Mouse (Mus musculus) lung, embryonic 14.5 days (tissue): ENCODE measurements at regions not wholly inside any gene's neighbourhood (a gene's known extent, or its start where the extent isn't known, plus 50 kb on each side); places are given as distances from the start of the nearest gene placed in this dataset.

Experiments used
- ATAC-seq: fragments of 200-750 bp; cut with Nextera tagmentation; 2 replicates; pipeline ENCODE4 v1.8.0; 2017; ENCODE audit warnings: mild to moderate bottlenecking, moderate TSS enrichment, moderate library complexity; ENCODE audit not compliant: insufficient read depth
- DNase-seq: peaks from one replicate; pipeline ENCODE4 v3.0.0-alpha.2; 2015
- H3K27ac ChIP-seq: fragments of 300-500 bp; sonication (generic); 2 replicates; pipeline ENCODE4 v1.5.1; 2014; ENCODE audit warnings: low read depth, mild to moderate bottlenecking, moderate library complexity
- H3K27me3 ChIP-seq: fragments of 300-500 bp; sonication (generic); 2 replicates; pipeline ENCODE4 v1.6.1; 2014; ENCODE audit warnings: low read length, control low read depth; ENCODE audit not compliant: insufficient read depth
- H3K36me3 ChIP-seq: fragments of 300-500 bp; sonication (generic); 2 replicates; pipeline ENCODE4 v1.6.1; 2014; ENCODE audit warnings: control low read depth; ENCODE audit not compliant: insufficient read depth
- H3K4me1 ChIP-seq: fragments of 300-500 bp; sonication (generic); 2 replicates; pipeline ENCODE4 v1.6.1; 2014; ENCODE audit warnings: antibody characterized with exemption, control low read depth; ENCODE audit not compliant: insufficient read depth
- H3K4me2 ChIP-seq: fragments of 300-500 bp; sonication (generic); 2 replicates; pipeline ENCODE4 v1.6.1; 2014; ENCODE audit warnings: mild to moderate bottlenecking
- H3K4me3 ChIP-seq: fragments of 300-500 bp; sonication (generic); 2 replicates; pipeline ENCODE4 v1.5.1; 2014; ENCODE audit warnings: low read depth, low read length
- H3K9ac ChIP-seq: fragments of 300-500 bp; sonication (generic); 2 replicates; pipeline ENCODE4 v1.6.1; 2014
- H3K9me3 ChIP-seq: fragments of 300-500 bp; sonication (generic); 2 replicates; pipeline ENCODE4 v1.6.1; 2016; ENCODE audit warnings: low read depth, low read length, control low read depth
- CTCF ChIP-seq: IDR thresholded peaks from 2 replicates; pipeline ENCODE4 v1.5.1; 2016; ENCODE audit warnings: antibody characterized with exemption, low read depth
- WGBS: fragments of 180-500 bp; shearing (Covaris S2); extraction: QIAGEN DNeasy Blood & Tissue Kit; methylation state at CpG from one replicate; pipeline ENCODE4 v1.1.7; 2014; 5-methylcytosine and 5-hydroxymethylcytosine counted together

GRCm38 (mm10) chr15:97578046-97578445 is 127.6 kb downstream of the Rpap3 start:
- Histone ChIP-seq H3K27ac (no peak overlapping the region), H3K4me3 (no peak overlapping the region), H3K36me3 (no peaks in the 10 kb centered on the region), H3K4me2 (no peak overlapping the region), H3K9me3 (no peaks in the 10 kb centered on the region), H3K9ac (no peak overlapping the region), H3K4me1 (0 out of 2 replicates have a peak, but pooled peaks cover 5% of the 10 kb centered on the region), H3K27me3 (no peaks in the 10 kb centered on the region)
- no peak for TF ChIP-seq CTCF
- ATAC-seq (no peak), DNase-seq (no peak)
- WGBS: 51% methylated on average over 3 of the region's 3 CpGs

- H3K4me2 ChIP-seq: no peak overlapping the region
- H3K4me1 ChIP-seq: 0 out of 2 replicates have a peak, but pooled peaks cover 11% of the 10 kb centered on the region
- H3K9ac ChIP-seq: no peak overlapping the region
- TF ChIP-seq CTCF: no peak
- no peak for DNase-seq
- H3K4me3 ChIP-seq: no peak overlapping the region
- H3K27ac ChIP-seq: no peak overlapping the region
- ATAC-seq: no peak
- no peaks in the 10 kb centered on the region for H3K9me3 ChIP-seq
- whole genome bisulfite sequencing: 67% methylated on average over 8 of the region's 8 CpGs
- H3K27me3 ChIP-seq: no peaks in the 10 kb centered on the region
- no peaks in the 10 kb centered on the region for H3K36me3 ChIP-seq
Measured at GRCm38 (mm10) chr15:97577196-97577595, 128.4 kb downstream of the Rpap3 start.

- WGBS: 20% methylated on average over 8 of the region's 8 CpGs
- no peak overlapping the region for H3K4me2 ChIP-seq
- H3K36me3 ChIP-seq: no peaks in the 10 kb centered on the region
- H3K9me3 ChIP-seq: no peaks in the 10 kb centered on the region
- H3K4me3 ChIP-seq: no peak overlapping the region
- H3K9ac ChIP-seq: no peak overlapping the region
- no peak overlapping the region for H3K27ac ChIP-seq
- no peak for TF ChIP-seq CTCF
- no peaks in the 10 kb centered on the region for H3K27me3 ChIP-seq
- no peak for ATAC-seq
- 0 out of 2 replicates have a peak, but pooled peaks cover 11% of the 10 kb centered on the region for H3K4me1 ChIP-seq
- DNase-seq: peak; percentile 49
Measured at GRCm38 (mm10) chr15:97572639-97573038, 133.0 kb downstream of the Rpap3 start.

- Histone ChIP-seq H3K36me3 (no peaks in the 10 kb centered on the region), H3K4me3 (no peak overlapping the region), H3K9me3 (no peaks in the 10 kb centered on the region), H3K4me2 (no peak overlapping the region), H3K9ac (no peak overlapping the region), H3K27me3 (no peaks in the 10 kb centered on the region), H3K4me1 (0 out of 2 replicates have a peak, but pooled peaks cover 11% of the 10 kb centered on the region), H3K27ac (no peak overlapping the region)
- DNase-seq (no peak), ATAC-seq (no peak)
- no peak for TF ChIP-seq CTCF
Measured at GRCm38 (mm10) chr15:97571885-97572284, 133.7 kb downstream of the Rpap3 start.

GRCm38 (mm10) chr15:97560096-97560495 is 145.5 kb downstream of the Rpap3 start:
- no peaks in the 10 kb centered on the region for H3K27me3 ChIP-seq
- H3K4me3 ChIP-seq: no peak overlapping the region
- WGBS: 93% methylated on average over 3 of the region's 3 CpGs

GRCm38 (mm10) chr15:97558725-97559124 is 146.9 kb downstream of the Rpap3 start:
- peaks cover 13% of the 10 kb centered on the region for H3K9me3 ChIP-seq
- H3K4me3 ChIP-seq: no peak overlapping the region
- DNase-seq: no peak
- 87% methylated on average over 7 of the region's 7 CpGs for WGBS
- H3K27ac ChIP-seq: no peak overlapping the region
- H3K9ac ChIP-seq: no peak overlapping the region
- TF ChIP-seq CTCF: no peak
- H3K27me3 ChIP-seq: no peaks in the 10 kb centered on the region
- no peak for ATAC-seq
- H3K36me3 ChIP-seq: no peaks in the 10 kb centered on the region
- H3K4me1 ChIP-seq: no peaks in the 10 kb centered on the region
- H3K4me2 ChIP-seq: no peak overlapping the region

More at GRCm38 (mm10) chr15:97560096-97560495, 145.5 kb downstream of the Rpap3 start:
- H3K9ac ChIP-seq: no peak overlapping the region
- H3K4me1 ChIP-seq: no peaks in the 10 kb centered on the region
- no peak for TF ChIP-seq CTCF
- H3K9me3 ChIP-seq: peaks cover 13% of the 10 kb centered on the region
- no peak overlapping the region for H3K4me2 ChIP-seq
- ATAC-seq: no peak
- no peak overlapping the region for H3K27ac ChIP-seq
- no peak for DNase-seq
- no peaks in the 10 kb centered on the region for H3K36me3 ChIP-seq

GRCm38 (mm10) chr15:97548354-97548753 is 157.3 kb downstream of the Rpap3 start:
- WGBS: 88% methylated on average over 4 of the region's 4 CpGs
- Histone ChIP-seq H3K4me1 (no peaks in the 10 kb centered on the region), H3K27me3 (no peaks in the 10 kb centered on the region), H3K36me3 (no peaks in the 10 kb centered on the region), H3K9me3 (no peaks in the 10 kb centered on the region), H3K9ac (no peak overlapping the region), H3K27ac (no peak overlapping the region), H3K4me3 (no peak overlapping the region), H3K4me2 (no peak overlapping the region)
- ATAC-seq (no peak), DNase-seq (no peak)
- peak; percentile 27 for TF ChIP-seq CTCF

GRCm38 (mm10) chr15:97545034-97545433 is 160.6 kb downstream of the Rpap3 start:
- no peaks in the 10 kb centered on the region for H3K9me3 ChIP-seq
- TF ChIP-seq CTCF: peak; percentile 40
- WGBS: 86% methylated on average over 11 of the region's 11 CpGs

More at GRCm38 (mm10) chr15:97545034-97545433, 160.6 kb downstream of the Rpap3 start:
- Histone ChIP-seq H3K4me3 (no peak overlapping the region), H3K4me1 (no peaks in the 10 kb centered on the region), H3K4me2 (no peak overlapping the region), H3K9ac (no peak overlapping the region), H3K27me3 (no peaks in the 10 kb centered on the region), H3K36me3 (no peaks in the 10 kb centered on the region), H3K27ac (no peak overlapping the region)
- DNase-seq (no peak), ATAC-seq (no peak)
